7 mouse cellular contexts compared by ENCODE assay signal in the genomic region with DNA sequence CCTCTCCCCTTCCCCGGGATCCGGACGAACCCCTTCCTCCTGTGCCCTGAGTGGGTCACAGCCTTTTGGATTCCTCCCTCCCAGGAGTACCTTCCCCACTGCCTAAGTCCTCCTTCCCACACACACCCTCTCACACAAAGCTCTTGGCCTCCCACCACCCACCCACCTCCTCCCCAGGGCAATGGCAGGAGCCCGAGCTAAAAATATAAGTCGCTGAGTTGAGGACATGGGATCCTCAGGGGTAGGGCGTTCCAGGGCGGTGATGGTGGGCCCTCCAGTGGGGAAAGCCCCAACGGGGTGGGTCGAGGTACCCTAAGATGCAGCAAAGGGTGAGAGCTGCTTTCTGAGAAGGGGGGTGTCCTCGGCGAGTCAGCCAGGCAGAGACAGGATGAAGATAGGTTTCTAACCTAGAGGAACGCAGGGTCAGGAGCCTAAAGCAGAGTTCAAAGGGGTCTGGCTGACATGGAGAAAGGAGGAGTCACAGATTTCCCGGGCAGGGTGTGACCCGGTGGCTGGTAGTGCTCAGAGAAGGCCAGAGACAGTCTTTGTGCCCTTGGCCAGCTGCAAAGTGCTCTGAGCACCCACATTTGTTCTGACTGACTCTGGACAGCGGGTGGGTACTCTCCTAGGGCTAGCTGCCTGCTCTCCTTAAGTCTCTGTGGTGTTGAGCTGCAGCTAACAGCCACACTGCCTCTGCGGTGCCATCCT. TPM values are rescaled to one million over a fixed set of nuclear protein-coding genes. Genes with fewer than 3 reads are reported as not detected.
DNase-seq lines count a peak whose midpoint lies in the region; ATAC-seq and TF ChIP-seq lines count a peak whose summit lies in the region.

No protein-coding gene starts in this region.

- no peaks in the 10 kb centered on the region for H3K9me3 ChIP-seq in forebrain, embryonic 14.5 days (replicated peaks; ENCODE audit: control insufficient read depth, low read length)
- H3K9me3 ChIP-seq in limb, embryonic 14.5 days (ENCODE audit: control insufficient read depth, low read length) = no peaks in the 10 kb centered on the region
- no peaks in the 10 kb centered on the region for H3K9me3 ChIP-seq in stomach, embryonic 16.5 days (replicated peaks; ENCODE audit: control insufficient read depth, low read length)

- TF ChIP-seq POLR2A in limb, embryonic 14.5 days (IDR thresholded peaks at IDR 0.05; ENCODE audit: borderline replicate concordance, extremely low read depth, insufficient read depth, insufficient read length) = no peak

- peak overlapping the region; percentile 69 for H3K9ac ChIP-seq in forebrain, embryonic 14.5 days (ENCODE audit: low read length)
- peak overlapping the region; percentile 60 for H3K9ac ChIP-seq in limb, embryonic 14.5 days (ENCODE audit: low read depth, low read length, severe bottlenecking)
- peak overlapping the region; percentile 70 for H3K9ac ChIP-seq in stomach, embryonic 16.5 days (ENCODE audit: low read length)

- peaks cover 8% of the 10 kb centered on the region; the same call in 1 of the 2 replicates for H3K4me1 ChIP-seq in forebrain, embryonic 14.5 days (ENCODE audit: control insufficient read depth, insufficient read depth, low read length)
- peaks cover 13% of the 10 kb centered on the region; the same call in 1 of the 2 replicates for H3K4me1 ChIP-seq in limb, embryonic 14.5 days (ENCODE audit: control insufficient read depth, insufficient read depth, low read length)
- H3K4me1 ChIP-seq in stomach, embryonic 16.5 days (ENCODE audit: control insufficient read depth, insufficient read depth, low read length) = peaks cover 25% of the 10 kb centered on the region

- WGBS in forebrain, embryonic 14.5 days = 18% methylated on average over 16 of the region's 16 CpGs
- WGBS in limb, embryonic 14.5 days = 14% methylated on average over 16 of the region's 16 CpGs
- 16% methylated on average over 16 of the region's 16 CpGs for WGBS in stomach, embryonic 16.5 days

- DNase-seq in retina, postnatal 1 day = peak; percentile 34
- no peak for DNase-seq in retina, embryonic 14.5 days (ENCODE audit: low spot score)
- no peak for DNase-seq in forebrain, embryonic 14.5 days (ENCODE audit: low spot score)
- no peak for DNase-seq in limb, embryonic 14.5 days (ENCODE audit: low spot score)
- no peak for DNase-seq in yolk sac, embryonic 10.5 days (ENCODE audit: low spot score)
- no peak for DNase-seq in urinary bladder, postnatal 4 days (ENCODE audit: low spot score in 2 of 2)

- H3K27me3 ChIP-seq in forebrain, embryonic 14.5 days (replicated peaks; ENCODE audit: control insufficient read depth, insufficient read depth, low read length) = peaks cover 19% of the 10 kb centered on the region
- H3K27me3 ChIP-seq in limb, embryonic 14.5 days (ENCODE audit: control insufficient read depth, insufficient read depth, low read length) = peaks cover 7% of the 10 kb centered on the region; the same call in 1 of the 2 replicates
- H3K27me3 ChIP-seq in stomach, embryonic 16.5 days (ENCODE audit: control insufficient read depth, insufficient read depth, low read length) = peaks cover 4% of the 10 kb centered on the region; the same call in 1 of the 2 replicates

- peak overlapping the region; percentile 45 for H3K4me3 ChIP-seq in forebrain, embryonic 14.5 days (ENCODE audit: low read depth, low read length)
- H3K4me3 ChIP-seq in limb, embryonic 14.5 days (replicated peaks; ENCODE audit: low read length) = peak overlapping the region; percentile 46
- peak overlapping the region; percentile 55 for H3K4me3 ChIP-seq in stomach, embryonic 16.5 days (replicated peaks; ENCODE audit: low read length)

- 0 out of 2 replicates have a peak, but pooled peaks have one; percentile 3 for ATAC-seq in forebrain, embryonic 14.5 days
- ATAC-seq in limb, embryonic 14.5 days (ENCODE audit: low FRiP score, low read depth) = no peak
- 0 out of 2 replicates have a peak, but pooled peaks have one; percentile 9 for ATAC-seq in stomach, embryonic 16.5 days (ENCODE audit: insufficient read depth, low FRiP score)

- H3K27ac ChIP-seq in forebrain, embryonic 14.5 days (ENCODE audit: low read depth, low read length) = no peak overlapping the region
- no peak overlapping the region for H3K27ac ChIP-seq in limb, embryonic 14.5 days (replicated peaks; ENCODE audit: low read depth, low read length)
- no peak overlapping the region for H3K27ac ChIP-seq in stomach, embryonic 16.5 days (ENCODE audit: low read length)

- H3K4me2 ChIP-seq in forebrain, embryonic 14.5 days (ENCODE audit: low read length) = peak overlapping the region; percentile 96
- H3K4me2 ChIP-seq in limb, embryonic 14.5 days (replicated peaks; ENCODE audit: low read depth, low read length, severe bottlenecking) = peak overlapping the region; percentile 91
- peak overlapping the region; percentile 85 for H3K4me2 ChIP-seq in stomach, embryonic 16.5 days (ENCODE audit: low read depth, low read length)

- H3K36me3 ChIP-seq in forebrain, embryonic 14.5 days (ENCODE audit: control insufficient read depth, insufficient read depth, low read length) = no peaks in the 10 kb centered on the region
- H3K36me3 ChIP-seq in limb, embryonic 14.5 days (ENCODE audit: control insufficient read depth, insufficient read depth, low read length) = no peaks in the 10 kb centered on the region
- no peaks in the 10 kb centered on the region for H3K36me3 ChIP-seq in stomach, embryonic 16.5 days (ENCODE audit: control insufficient read depth, insufficient read depth, low read length)

RNA-seq across cellular contexts. Expression of gene Adssl1, which starts 0.7 kb away (rescaled TPM):
- polyA plus RNA-seq in forebrain, embryonic 14.5 days (2014; fragmentation: Nextera tagmentation; extraction: Ambion mirVana) = 2.0 and 2.1 TPM in 2 replicates
- polyA plus RNA-seq in limb, embryonic 14.5 days (2012; rRNA removed) = 11.8 and 18.9 TPM in 2 replicates
- 13.3 and 15.0 TPM in 2 replicates for polyA plus RNA-seq in limb, embryonic 14.5 days (2014; fragmentation: Nextera tagmentation; extraction: Ambion mirVana)
- 2.7 and 10.3 TPM in 2 replicates for polyA plus RNA-seq in stomach, embryonic 16.5 days (2015; fragmentation: Nextera tagmentation; extraction: Ambion mirVana)

RNA-seq across cellular contexts. Expression of gene Siva1, which starts 24.0 kb away (rescaled TPM):
- polyA plus RNA-seq in forebrain, embryonic 14.5 days (2014; fragmentation: Nextera tagmentation; extraction: Ambion mirVana) = 94.1 and 155 TPM in 2 replicates
- polyA plus RNA-seq in limb, embryonic 14.5 days (2012; rRNA removed) = 179 and 184 TPM in 2 replicates
- 282 and 284 TPM in 2 replicates for polyA plus RNA-seq in limb, embryonic 14.5 days (2014; fragmentation: Nextera tagmentation; extraction: Ambion mirVana)
- 152 and 171 TPM in 2 replicates for polyA plus RNA-seq in stomach, embryonic 16.5 days (2015; fragmentation: Nextera tagmentation; extraction: Ambion mirVana)

RNA-seq across cellular contexts. Expression of gene Inf2, which starts 31.9 kb away (rescaled TPM):
- 2.6 and 2.9 TPM in 2 replicates for polyA plus RNA-seq in forebrain, embryonic 14.5 days (2014; fragmentation: Nextera tagmentation; extraction: Ambion mirVana)
- polyA plus RNA-seq in limb, embryonic 14.5 days (2012; rRNA removed) = 27.5 and 29.8 TPM in 2 replicates
- polyA plus RNA-seq in limb, embryonic 14.5 days (2014; fragmentation: Nextera tagmentation; extraction: Ambion mirVana) = 6.9 and 7.0 TPM in 2 replicates
- 2.9 and 3.9 TPM in 2 replicates for polyA plus RNA-seq in stomach, embryonic 16.5 days (2015; fragmentation: Nextera tagmentation; extraction: Ambion mirVana)

RNA-seq across cellular contexts. Expression of gene Akt1, which starts 54.2 kb away (rescaled TPM):
- polyA plus RNA-seq in forebrain, embryonic 14.5 days (2014; fragmentation: Nextera tagmentation; extraction: Ambion mirVana) = 61.7 and 65.4 TPM in 2 replicates
- polyA plus RNA-seq in limb, embryonic 14.5 days (2012; rRNA removed) = 305 and 332 TPM in 2 replicates
- 148 and 181 TPM in 2 replicates for polyA plus RNA-seq in limb, embryonic 14.5 days (2014; fragmentation: Nextera tagmentation; extraction: Ambion mirVana)
- 50.7 and 52.8 TPM in 2 replicates for polyA plus RNA-seq in stomach, embryonic 16.5 days (2015; fragmentation: Nextera tagmentation; extraction: Ambion mirVana)

RNA-seq across cellular contexts. Expression of gene Zbtb42, which starts 58.1 kb away (rescaled TPM):
- polyA plus RNA-seq in forebrain, embryonic 14.5 days (2014; fragmentation: Nextera tagmentation; extraction: Ambion mirVana) = 1.0 and 1.8 TPM in 2 replicates
- 2.5 and 3.3 TPM in 2 replicates for polyA plus RNA-seq in limb, embryonic 14.5 days (2012; rRNA removed)
- 1.9 and 2.5 TPM in 2 replicates for polyA plus RNA-seq in limb, embryonic 14.5 days (2014; fragmentation: Nextera tagmentation; extraction: Ambion mirVana)
- polyA plus RNA-seq in stomach, embryonic 16.5 days (2015; fragmentation: Nextera tagmentation; extraction: Ambion mirVana) = 9.7 and 12.2 TPM in 2 replicates
